Mouse (Mus musculus): Measurements from ENCODE around the gene Cd244a.

The Cd244a gene

GRCm38 (mm10) chr1:171648840-171649239 lies 89.8 kb downstream of the Cd244a start:
- in situ Hi-C loops (cut with MboI, MseI), result no loop called here

GRCm38 (mm10) chr1:171652734-171653133 lies 93.7 kb downstream of the Cd244a start, which contains the start of gene Slamf7:
Gene Slamf7 (minus strand): TSS chr1:171653035.
- in situ Hi-C loops (cut with MboI, MseI), result no loop called here

DNA sequence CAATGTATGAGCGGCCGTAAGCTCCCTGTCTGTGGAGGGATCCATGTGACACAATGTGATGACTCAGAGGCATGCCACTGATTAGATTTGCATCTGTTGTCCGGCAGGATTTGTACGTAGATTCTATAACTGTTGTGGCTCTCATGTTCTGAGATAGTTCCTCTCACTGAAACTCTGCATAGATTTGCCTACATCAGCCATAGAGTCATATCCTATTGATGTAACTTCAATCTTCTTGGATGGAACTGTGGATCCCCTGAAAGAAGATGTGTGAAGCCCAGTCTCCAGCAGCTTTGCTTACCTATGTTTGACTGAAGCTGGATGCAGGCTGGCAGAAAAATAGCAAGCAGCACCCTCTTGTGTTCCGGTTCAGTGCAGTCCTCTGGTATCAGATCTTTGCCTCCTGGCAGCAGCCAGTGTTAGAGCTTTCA lies 99.6 kb downstream of the Cd244a start:
- in situ Hi-C loops (cut with MboI, MseI), result loop anchor here (5.0 kb wide), 1 partner anchor 51 kb away; the partner anchor contains the start of gene Ly9
